Mouse (Mus musculus) G1E (cell line): Measurements from ENCODE around the gene Tesk1. TPM values are rescaled to one million over a fixed set of nuclear protein-coding genes. Genes with fewer than 3 reads are reported as not detected.
A peak's percentile ranks its signal among the peaks of the same experiment; 100 is the strongest.

Experiments used
- ATAC-seq: 2 replicates; pipeline ENCODE4 v1.8.0; 2016; ENCODE audit warnings: mild to moderate bottlenecking; ENCODE audit not compliant: insufficient number of reproducible peaks, poor library complexity, low FRiP score, severe bottlenecking; ENCODE audit errors: extremely low read depth
- DNase-seq: peaks from one replicate; pipeline ENCODE4 v3.0.0; 2012; ENCODE audit warnings: low spot score
- H3K27me3 ChIP-seq: 2 replicates; pipeline ENCODE4 v1.6.1; 2012; ENCODE audit warnings: mild to moderate bottlenecking, low read length, inconsistent platforms; ENCODE audit not compliant: insufficient read depth
- H3K36me3 ChIP-seq: replicated peaks from 2 replicates; pipeline ENCODE3; 2012; ENCODE audit warnings: mild to moderate bottlenecking, inconsistent platforms
- H3K4me1 ChIP-seq: 2 replicates; pipeline ENCODE4 v1.6.1; 2012; ENCODE audit warnings: low read depth, low read length, inconsistent platforms, mixed read lengths; ENCODE audit not compliant: insufficient read depth
- H3K4me3 ChIP-seq: 2 replicates; pipeline ENCODE4 v1.5.1; 2012; ENCODE audit warnings: low read depth, mild to moderate bottlenecking, inconsistent platforms, low read length, moderate library complexity, mixed read lengths
- H3K9me3 ChIP-seq: replicated peaks from 2 replicates; pipeline ENCODE4 v1.6.1; 2012; ENCODE audit warnings: inconsistent platforms
- CTCF ChIP-seq: IDR thresholded peaks from 2 replicates; pipeline ENCODE4 v1.5.1; 2012; ENCODE audit warnings: low read depth, low read length, inconsistent platforms, mixed read lengths
- GATA1 ChIP-seq: IDR thresholded peaks from 2 replicates; pipeline ENCODE4 v1.6.1; 2012; ENCODE audit warnings: borderline replicate concordance, low read length, inconsistent platforms, mixed read lengths
- GATA2 ChIP-seq: IDR thresholded peaks from 2 replicates; pipeline ENCODE4 v1.6.1; 2012; ENCODE audit warnings: low read depth, low read length, inconsistent platforms, borderline replicate concordance
- POLR2AphosphoS5 ChIP-seq: IDR thresholded peaks from 2 replicates; pipeline ENCODE4 v1.6.1; 2012; ENCODE audit warnings: low read depth, low read length, inconsistent platforms; ENCODE audit not compliant: insufficient replicate concordance
- TAL1 ChIP-seq: conservative IDR thresholded peaks from 2 replicates; pipeline ENCODE4 v1.6.1; 2012; ENCODE audit warnings: low read depth, low read length, inconsistent platforms, mixed read lengths
- polyA plus RNA-seq: library from polyadenylated mRNA; stranded (reverse); fragments of >175 nt; gene quantifications from 2 replicates; pipeline ENCODE4 v1.2.3, GENCODE M21; 2012
- total RNA-seq, 2 experiments: library from RNA; stranded (forward) in 1 of 2; stranded (reverse) in 1 of 2; fragments of 200-1000 nt in 1 of 2; fragments of >200 nt in 1 of 2; fragmentation: Nextera tagmentation in 1 of 2; gene quantifications; 2 replicates each; pipeline ENCODE4 v1.2.3; 2014 to 2017

Tesk1 gene
- total and polyA plus RNA-seq, 3 experiments: 8.7 to 55.8 (median 26.3) TPM

DNA sequence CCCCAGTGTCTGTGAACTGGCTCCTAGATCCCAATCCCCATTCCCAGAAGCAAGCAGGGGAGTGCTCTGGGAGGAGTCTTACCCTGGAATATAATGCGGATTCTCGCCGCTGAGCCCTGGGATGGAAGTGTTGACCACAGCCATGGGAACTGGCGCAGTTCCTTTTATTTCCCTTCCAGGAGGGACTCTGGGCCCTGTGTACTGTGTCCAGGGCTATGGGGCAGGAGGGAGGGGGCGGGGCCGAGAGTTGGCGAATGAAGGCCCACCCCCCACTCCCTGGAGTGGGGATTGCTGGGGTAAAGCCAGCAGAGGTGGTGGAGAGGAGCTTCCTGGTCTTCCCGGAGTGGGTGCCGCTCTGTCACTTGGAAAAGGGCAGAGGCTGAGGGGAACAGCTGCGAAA is 12.8 kb upstream of the Tesk1 start, which contains the start of gene Fam166b:
Gene Fam166b (minus strand): TSS at position 189 of the 400 bp plus-strand sequence.
- H3K4me3 ChIP-seq: no peak within 1 kb of the TSS
- no peak for TF ChIP-seq GATA2
- no peak for TF ChIP-seq GATA1
- no peak for TF ChIP-seq POLR2AphosphoS5
- no peak for TF ChIP-seq CTCF
- no peak for TF ChIP-seq TAL1
- ATAC-seq: no peak
- no peaks in the 10 kb centered on the region for H3K9me3 ChIP-seq
- no peak for DNase-seq
- peaks cover 48% of the 10 kb centered on the region for H3K27me3 ChIP-seq
- peaks cover 14% of the 10 kb centered on the region for H3K4me1 ChIP-seq
- no peaks in the 10 kb centered on the region for H3K36me3 ChIP-seq

- TF ChIP-seq POLR2AphosphoS5: no peak
- TF ChIP-seq GATA2: no peak
- TF ChIP-seq CTCF: peak; percentile 88
- TF ChIP-seq TAL1: no peak
- no peak for TF ChIP-seq GATA1
- H3K4me1 ChIP-seq: peaks cover 3% of the 10 kb centered on the region; the same call in 1 of the 2 replicates
- DNase-seq (peak; percentile 67), ATAC-seq (no peak)
- peaks cover 43% of the 10 kb centered on the region for H3K27me3 ChIP-seq
- H3K9me3 ChIP-seq: no peaks in the 10 kb centered on the region
- H3K36me3 ChIP-seq: no peaks in the 10 kb centered on the region
- H3K4me3 ChIP-seq: no peak overlapping the region; the same call in 1 of the 2 replicates
These were observed 10.0 kb upstream of the Tesk1 start for GRCm38 (mm10) chr4:43431690-43432089.

GRCm38 (mm10) chr4:43432832-43433231 is 8.9 kb upstream of the Tesk1 start:
- TF ChIP-seq POLR2AphosphoS5 (no peak), GATA2 (no peak), CTCF (no peak), GATA1 (no peak), TAL1 (no peak)
- peaks cover 40% of the 10 kb centered on the region for H3K27me3 ChIP-seq
- H3K9me3 ChIP-seq: no peaks in the 10 kb centered on the region
- H3K4me1 ChIP-seq: peaks cover 3% of the 10 kb centered on the region; the same call in 1 of the 2 replicates
- ATAC-seq (no peak), DNase-seq (no peak)
- H3K36me3 ChIP-seq: no peaks in the 10 kb centered on the region
- no peak overlapping the region for H3K4me3 ChIP-seq

GRCm38 (mm10) chr4:43442044-43442443 is 305 bp downstream of the Tesk1 start:
- ATAC-seq (peak; percentile 96), DNase-seq (peak; percentile 97)
- peak; percentile 56 for TF ChIP-seq CTCF
- TF ChIP-seq TAL1: no peak
- TF ChIP-seq GATA2: no peak
- TF ChIP-seq POLR2AphosphoS5: no peak
- TF ChIP-seq GATA1: no peak
- H3K4me1 ChIP-seq: peaks cover 26% of the 10 kb centered on the region
- H3K9me3 ChIP-seq: no peaks in the 10 kb centered on the region
- H3K27me3 ChIP-seq: peaks cover 9% of the 10 kb centered on the region
- H3K36me3 ChIP-seq: peaks cover 27% of the 10 kb centered on the region
- H3K4me3 ChIP-seq: peak overlapping the region; percentile 83

- peaks cover 9% of the 10 kb centered on the region for H3K27me3 ChIP-seq
- H3K4me3 ChIP-seq: peak overlapping the region; percentile 83
- peaks cover 26% of the 10 kb centered on the region for H3K4me1 ChIP-seq
- TF ChIP-seq GATA2 (no peak), POLR2AphosphoS5 (no peak), GATA1 (no peak), TAL1 (no peak), CTCF (no peak)
- no peak for ATAC-seq
- DNase-seq: peak; percentile 86
- peaks cover 34% of the 10 kb centered on the region for H3K36me3 ChIP-seq
- no peaks in the 10 kb centered on the region for H3K9me3 ChIP-seq
These were observed 970 bp downstream of the Tesk1 start for GRCm38 (mm10) chr4:43442456-43443361.

DNA sequence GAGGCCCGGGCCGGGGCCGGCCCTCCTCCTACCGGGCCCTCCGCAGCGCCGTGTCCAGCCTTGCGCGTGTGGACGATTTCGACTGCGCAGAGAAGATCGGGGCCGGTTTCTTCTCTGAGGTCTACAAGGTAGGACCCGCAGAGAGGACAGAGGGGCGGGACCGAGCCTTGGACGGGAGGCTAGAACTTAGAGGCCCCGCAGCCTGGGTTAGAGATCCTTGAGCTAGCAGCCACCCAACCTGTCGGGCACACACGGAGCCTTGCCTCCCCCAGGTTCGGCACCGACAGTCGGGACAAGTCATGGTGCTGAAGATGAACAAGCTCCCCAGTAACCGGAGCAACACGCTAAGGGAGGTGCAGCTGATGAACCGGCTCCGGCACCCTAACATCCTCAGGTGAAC is 1.8 kb downstream of the Tesk1 start:
- no peak for DNase-seq
- peaks cover 7% of the 10 kb centered on the region for H3K27me3 ChIP-seq
- H3K9me3 ChIP-seq: no peaks in the 10 kb centered on the region
- peak overlapping the region; percentile 83 for H3K4me3 ChIP-seq
- peaks cover 41% of the 10 kb centered on the region for H3K36me3 ChIP-seq
- peaks cover 26% of the 10 kb centered on the region for H3K4me1 ChIP-seq
- no peak for ATAC-seq
- TF ChIP-seq GATA2 (no peak), TAL1 (no peak), POLR2AphosphoS5 (no peak), CTCF (no peak), GATA1 (no peak)
